Mouse (Mus musculus) G1E (cell line): ENCODE measurements around the gene Cacybp. TPM values are rescaled to one million over a fixed set of nuclear protein-coding genes. Genes with fewer than 3 reads are reported as not detected.

Source experiments
- ATAC-seq: 2 replicates; pipeline ENCODE4 v1.8.0; 2016; ENCODE audit warnings: mild to moderate bottlenecking; ENCODE audit not compliant: insufficient number of reproducible peaks, poor library complexity, low FRiP score, severe bottlenecking; ENCODE audit errors: extremely low read depth
- DNase-seq: peaks from one replicate; pipeline ENCODE4 v3.0.0; 2012; ENCODE audit warnings: low spot score
- H3K27me3 ChIP-seq: 2 replicates; pipeline ENCODE4 v1.6.1; 2012; ENCODE audit warnings: mild to moderate bottlenecking, low read length, inconsistent platforms; ENCODE audit not compliant: insufficient read depth
- H3K36me3 ChIP-seq: replicated peaks from 2 replicates; pipeline ENCODE3; 2012; ENCODE audit warnings: mild to moderate bottlenecking, inconsistent platforms
- H3K4me1 ChIP-seq: 2 replicates; pipeline ENCODE4 v1.6.1; 2012; ENCODE audit warnings: low read depth, low read length, inconsistent platforms, mixed read lengths; ENCODE audit not compliant: insufficient read depth
- H3K4me3 ChIP-seq: 2 replicates; pipeline ENCODE4 v1.5.1; 2012; ENCODE audit warnings: low read depth, mild to moderate bottlenecking, inconsistent platforms, low read length, moderate library complexity, mixed read lengths
- H3K9me3 ChIP-seq: replicated peaks from 2 replicates; pipeline ENCODE4 v1.6.1; 2012; ENCODE audit warnings: inconsistent platforms
- CTCF ChIP-seq: IDR thresholded peaks from 2 replicates; pipeline ENCODE4 v1.5.1; 2012; ENCODE audit warnings: low read depth, low read length, inconsistent platforms, mixed read lengths
- GATA1 ChIP-seq: IDR thresholded peaks from 2 replicates; pipeline ENCODE4 v1.6.1; 2012; ENCODE audit warnings: borderline replicate concordance, low read length, inconsistent platforms, mixed read lengths
- GATA2 ChIP-seq: IDR thresholded peaks from 2 replicates; pipeline ENCODE4 v1.6.1; 2012; ENCODE audit warnings: low read depth, low read length, inconsistent platforms, borderline replicate concordance
- POLR2AphosphoS5 ChIP-seq: IDR thresholded peaks from 2 replicates; pipeline ENCODE4 v1.6.1; 2012; ENCODE audit warnings: low read depth, low read length, inconsistent platforms; ENCODE audit not compliant: insufficient replicate concordance
- TAL1 ChIP-seq: conservative IDR thresholded peaks from 2 replicates; pipeline ENCODE4 v1.6.1; 2012; ENCODE audit warnings: low read depth, low read length, inconsistent platforms, mixed read lengths
- polyA plus RNA-seq: library from polyadenylated mRNA; stranded (reverse); fragments of >175 nt; gene quantifications from 2 replicates; pipeline ENCODE4 v1.2.3, GENCODE M21; 2012
- total RNA-seq, 2 experiments: library from RNA; stranded (forward) in 1 of 2; stranded (reverse) in 1 of 2; fragments of 200-1000 nt in 1 of 2; fragments of >200 nt in 1 of 2; fragmentation: Nextera tagmentation in 1 of 2; gene quantifications; 2 replicates each; pipeline ENCODE4 v1.2.3; 2014 to 2017

The Cacybp gene
- total and polyA plus RNA-seq, 3 experiments: 83.8 to 225 (median 185) TPM

GRCm38 (mm10) chr1:160231013-160231412 is 18.3 kb upstream of the Cacybp start:
- DNase-seq (no peak), ATAC-seq (no peak)
- Histone ChIP-seq H3K4me1 (no peaks in the 10 kb centered on the region; the same call in 1 of the 2 replicates), H3K9me3 (no peaks in the 10 kb centered on the region), H3K4me3 (no peak overlapping the region), H3K27me3 (no peaks in the 10 kb centered on the region), H3K36me3 (peaks cover 32% of the 10 kb centered on the region)
- TF ChIP-seq GATA1: no peak
- no peak for TF ChIP-seq POLR2AphosphoS5
- no peak for TF ChIP-seq CTCF
- TF ChIP-seq GATA2: no peak
- TF ChIP-seq TAL1: no peak

- no peaks in the 10 kb centered on the region for H3K27me3 ChIP-seq
- DNase-seq (no peak), ATAC-seq (no peak)
- H3K4me1 ChIP-seq: no peaks in the 10 kb centered on the region; the same call in 1 of the 2 replicates
- H3K36me3 ChIP-seq: peaks cover 46% of the 10 kb centered on the region
- TF ChIP-seq CTCF (no peak), GATA2 (no peak), POLR2AphosphoS5 (no peak), GATA1 (no peak), TAL1 (no peak)
- H3K9me3 ChIP-seq: no peaks in the 10 kb centered on the region
- no peak overlapping the region for H3K4me3 ChIP-seq
Measured at GRCm38 (mm10) chr1:160227850-160228249, 15.2 kb upstream of the Cacybp start.

GRCm38 (mm10) chr1:160227196-160227595 is 14.5 kb upstream of the Cacybp start:
- ATAC-seq (no peak), DNase-seq (no peak)
- no peaks in the 10 kb centered on the region for H3K9me3 ChIP-seq
- peaks cover 45% of the 10 kb centered on the region for H3K36me3 ChIP-seq
- no peaks in the 10 kb centered on the region for H3K27me3 ChIP-seq
- H3K4me3 ChIP-seq: no peak overlapping the region
- no peaks in the 10 kb centered on the region; the same call in 1 of the 2 replicates for H3K4me1 ChIP-seq
- TF ChIP-seq GATA2: no peak
- TF ChIP-seq POLR2AphosphoS5: no peak
- TF ChIP-seq TAL1: no peak
- TF ChIP-seq GATA1: no peak
- TF ChIP-seq CTCF: no peak

- H3K36me3 ChIP-seq: peaks cover 38% of the 10 kb centered on the region
- DNase-seq: no peak
- no peaks in the 10 kb centered on the region for H3K27me3 ChIP-seq
- no peaks in the 10 kb centered on the region for H3K9me3 ChIP-seq
- no peak overlapping the region for H3K4me3 ChIP-seq
- no peaks in the 10 kb centered on the region for H3K4me1 ChIP-seq
- no peak for ATAC-seq
- TF ChIP-seq GATA1: no peak
- TF ChIP-seq CTCF: no peak
- TF ChIP-seq POLR2AphosphoS5: no peak
- no peak for TF ChIP-seq TAL1
- no peak for TF ChIP-seq GATA2
Measured at GRCm38 (mm10) chr1:160224093-160224492, 11.4 kb upstream of the Cacybp start.

- ATAC-seq: no peak
- H3K4me3 ChIP-seq: no peak overlapping the region
- DNase-seq: no peak
- H3K27me3 ChIP-seq: no peaks in the 10 kb centered on the region
- peaks cover 4% of the 10 kb centered on the region for H3K36me3 ChIP-seq
- TF ChIP-seq CTCF (no peak), TAL1 (no peak), POLR2AphosphoS5 (no peak), GATA1 (no peak), GATA2 (no peak)
- H3K9me3 ChIP-seq: no peaks in the 10 kb centered on the region
- peaks cover 8% of the 10 kb centered on the region; the same call in 1 of the 2 replicates for H3K4me1 ChIP-seq
Measured at GRCm38 (mm10) chr1:160217898-160218297, 5.2 kb upstream of the Cacybp start.

GRCm38 (mm10) chr1:160214171-160214570 is 1.5 kb upstream of the Cacybp start:
- DNase-seq: no peak
- TF ChIP-seq CTCF (no peak), POLR2AphosphoS5 (no peak), GATA2 (no peak), GATA1 (no peak), TAL1 (no peak)
- Histone ChIP-seq H3K9me3 (no peaks in the 10 kb centered on the region), H3K4me3 (no peak overlapping the region; the same call in 1 of the 2 replicates), H3K27me3 (no peaks in the 10 kb centered on the region), H3K36me3 (peaks cover 8% of the 10 kb centered on the region), H3K4me1 (peaks cover 21% of the 10 kb centered on the region)
- ATAC-seq: no peak
